20 mouse cellular contexts compared by ENCODE assay signal in genomic region chr17:43645136-43645535, GRCm38 (mm10). TPM values are rescaled to one million over a fixed set of nuclear protein-coding genes. Genes with fewer than 3 reads are reported as not detected.
DNase-seq lines count a peak whose midpoint lies in the region; ATAC-seq and TF ChIP-seq lines count a peak whose summit lies in the region.
"Had no signal": no experiment of that assay in that cellular context is flagged by ENCODE, and none has a peak within 500 bp of the region (broad histone marks: within the 10 kb centered on the region; RNA-seq: fewer than 3 reads in every experiment).

No protein-coding gene starts in this region.

- H3K36me3 ChIP-seq in heart, embryonic 16.5 days (ENCODE audit: control insufficient read depth, insufficient read depth): peaks cover 3% of the 10 kb centered on the region; the same call in 1 of the 2 replicates
- H3K36me3 ChIP-seq in CH12.LX (replicated peaks in 1 of 2; ENCODE audit: control insufficient read depth in 1 of 2, insufficient read depth in 1 of 2, low read length in 1 of 2): no peaks in the 10 kb centered on the region
- H3K36me3 ChIP-seq in hindbrain, embryonic 14.5 days (replicated peaks; ENCODE audit: control insufficient read depth, insufficient read depth): peaks cover 86% of the 10 kb centered on the region

- no peak for TF ChIP-seq CTCF in CH12.LX (conservative IDR thresholded peaks at IDR 0.05 in 1 of 2, IDR thresholded peaks at IDR 0.05 in 1 of 2; ENCODE audit: low read depth in 2 of 2, low read length in 2 of 2)

- WGBS in heart, embryonic 16.5 days: 87% methylated on average over 3 of the region's 3 CpGs
- WGBS in hindbrain, embryonic 14.5 days: 90% methylated on average over 3 of the region's 3 CpGs

- no peak overlapping the region for H3K4me3 ChIP-seq in heart, embryonic 16.5 days (ENCODE audit: low read length)
- H3K4me3 ChIP-seq in CH12.LX (replicated peaks in 1 of 3; ENCODE audit: low read depth in 2 of 3, low read length in 2 of 3, poor library complexity in 1 of 3): no peak overlapping the region
- H3K4me3 ChIP-seq in hindbrain, embryonic 14.5 days (replicated peaks; ENCODE audit: low read length): no peak overlapping the region
- H3K4me3 ChIP-seq: hindbrain, embryonic 13.5 days; midbrain, embryonic 12.5 days; neural tube, embryonic 15.5 days had no signal

- H3K79me2 ChIP-seq in CH12.LX (replicated peaks; ENCODE audit: control insufficient read depth, extremely low read depth, insufficient read depth, poor library complexity, severe bottlenecking): no peaks in the 10 kb centered on the region

- dilution Hi-C loops in CH12.LX (cut with MboI; ENCODE audit: extremely low pct_ligation_motif_present, extremely low pct_unique_long_range_greater_than_20kb, low sequenced_read_pairs): no loop called here

- H3K27ac ChIP-seq in heart, embryonic 16.5 days (ENCODE audit: low read length): peak overlapping the region; percentile 70; the same call in 1 of the 2 replicates
- no peak overlapping the region for H3K27ac ChIP-seq in CH12.LX (ENCODE audit: insufficient read depth, low read depth)
- no peak overlapping the region for H3K27ac ChIP-seq in hindbrain, embryonic 14.5 days
- H3K27ac ChIP-seq: hindbrain, embryonic 13.5 days; kidney, postnatal 0 days; midbrain, embryonic 12.5 days; neural tube, embryonic 15.5 days had no signal

- no peak for ATAC-seq in heart, embryonic 16.5 days (replicated peaks; ENCODE audit: extremely low read depth, insufficient read depth, low FRiP score)
- no peak for ATAC-seq in hindbrain, embryonic 14.5 days (ENCODE audit: low FRiP score)
- ATAC-seq: intestine, postnatal 0 days had no signal

- 0 out of 2 replicates have a peak, but pooled peaks cover 3% of the 10 kb centered on the region for H3K9me3 ChIP-seq in heart, embryonic 16.5 days (replicated peaks; ENCODE audit: control insufficient read depth, low read length)
- H3K9me3 ChIP-seq in CH12.LX (replicated peaks; ENCODE audit: low read length): peaks cover 38% of the 10 kb centered on the region
- 0 out of 2 replicates have a peak, but pooled peaks cover 3% of the 10 kb centered on the region for H3K9me3 ChIP-seq in hindbrain, embryonic 14.5 days (ENCODE audit: control insufficient read depth, low read length)
- H3K9me3 ChIP-seq: hindbrain, embryonic 13.5 days; midbrain, embryonic 12.5 days; neural tube, embryonic 15.5 days had no signal

- no peak for TF ChIP-seq POLR2A in CH12.LX (IDR thresholded peaks at IDR 0.05; ENCODE audit: low read depth, low read length)

- no peaks in the 10 kb centered on the region for H3K27me3 ChIP-seq in heart, embryonic 16.5 days (ENCODE audit: control insufficient read depth, insufficient read depth, low read length)
- no peaks in the 10 kb centered on the region for H3K27me3 ChIP-seq in CH12.LX (replicated peaks)
- no peaks in the 10 kb centered on the region for H3K27me3 ChIP-seq in hindbrain, embryonic 14.5 days (ENCODE audit: control insufficient read depth, insufficient read depth, low read length)
- H3K27me3 ChIP-seq: hindbrain, embryonic 13.5 days; midbrain, embryonic 12.5 days; neural tube, embryonic 15.5 days had no signal

- in situ Hi-C loops in CH12.LX (cut with MboI; ENCODE audit: low pct_ligation_motif_present, low pct_unique_long_range_greater_than_20kb, low sequenced_read_pairs): no loop called here

- no peak overlapping the region for H3K4me2 ChIP-seq in heart, embryonic 16.5 days (ENCODE audit: low read depth, low read length)
- no peak overlapping the region for H3K4me2 ChIP-seq in CH12.LX (ENCODE audit: insufficient read depth, low read depth, poor library complexity, severe bottlenecking)
- no peak overlapping the region for H3K4me2 ChIP-seq in hindbrain, embryonic 14.5 days (replicated peaks)
- H3K4me2 ChIP-seq: hindbrain, embryonic 13.5 days; midbrain, embryonic 12.5 days; neural tube, embryonic 15.5 days had no signal

- no peak for TF ChIP-seq EP300 in CH12.LX (IDR thresholded peaks at IDR 0.05; ENCODE audit: low read length)

- peaks cover 21% of the 10 kb centered on the region for H3K4me1 ChIP-seq in heart, embryonic 16.5 days (ENCODE audit: control insufficient read depth, insufficient read depth, low read length)
- no peaks in the 10 kb centered on the region for H3K4me1 ChIP-seq in CH12.LX (ENCODE audit: control insufficient read depth in 1 of 2, insufficient read depth in 2 of 2)
- no peaks in the 10 kb centered on the region for H3K4me1 ChIP-seq in hindbrain, embryonic 14.5 days (replicated peaks; ENCODE audit: control insufficient read depth, insufficient read depth, low read length)
- H3K4me1 ChIP-seq: hindbrain, embryonic 13.5 days; midbrain, embryonic 12.5 days; neural tube, embryonic 15.5 days had no signal

- no peak overlapping the region for H3K9ac ChIP-seq in heart, embryonic 16.5 days (ENCODE audit: low read length)
- no peak overlapping the region for H3K9ac ChIP-seq in CH12.LX (ENCODE audit: insufficient read depth, low read depth)
- no peak overlapping the region for H3K9ac ChIP-seq in hindbrain, embryonic 14.5 days
- H3K9ac ChIP-seq: hindbrain, embryonic 13.5 days; liver, postnatal 0 days; midbrain, embryonic 12.5 days; neural tube, embryonic 15.5 days had no signal

- DNase-seq in heart, adult 18-20 months: no peak
- peak; percentile 6 for DNase-seq in CH12.LX (ENCODE audit: extremely low read depth)
- DNase-seq in naive thymus-derived CD4-positive, alpha-beta T cell, adult 2 months (ENCODE audit: low read depth): peak; percentile 31
- DNase-seq in thymus, postnatal 4 days: peak; percentile 22
- no peak for DNase-seq in frontal cortex, postnatal 14 days (ENCODE audit: low spot score in 2 of 2)
- DNase-seq in hindbrain, embryonic 14.5 days (ENCODE audit: low spot score): no peak
- DNase-seq: adrenal gland, postnatal 10 days; cerebellum, adult 8-10 months; gastrocnemius, postnatal 25 days; layer of hippocampus, postnatal 36 days; liver; lung, postnatal 36 days; retina, postnatal 1 day had no signal

- TF ChIP-seq RAD21 in CH12.LX (IDR thresholded peaks at IDR 0.05; ENCODE audit: low read depth, low read length): no peak

TF ChIP-seq in CH12.LX, 34 proteins besides CTCF, POLR2A, EP300 and RAD21:
- TF ChIP-seq SIN3A (IDR thresholded peaks at IDR 0.05; ENCODE audit: low read length) (no peak), ETS1 (conservative IDR thresholded peaks at IDR 0.05; ENCODE audit: low read depth, low read length) (no peak), UBTF (IDR thresholded peaks at IDR 0.05; ENCODE audit: low read depth, low read length) (no peak), MAX (IDR thresholded peaks at IDR 0.05; ENCODE audit: low read length) (no peak), SMC3 (IDR thresholded peaks at IDR 0.05; ENCODE audit: low read depth, low read length) (no peak), CHD1 (IDR thresholded peaks at IDR 0.05; ENCODE audit: low read depth, low read length) (no peak)

RNA-seq across cellular contexts. Expression of gene Tdrd6, which starts 15.0 kb away (rescaled TPM):
- 0.03 TPM in 1 of 2 replicates, not detected in the other for polyA plus RNA-seq in heart, embryonic 16.5 days (2015; fragmentation: Nextera tagmentation; extraction: Ambion mirVana)
- not detected for total RNA-seq in heart, adult 18-20 months (2021)
- total RNA-seq in CH12.LX (2012; rRNA removed) (not detected in 2 replicates), CH12.LX (2014; rRNA removed) (not detected in 2 replicates)
- polyA plus RNA-seq in CH12.LX (2012; ENCODE audit: insufficient read length, low read depth): not detected in 2 replicates
- 0.50 and 0.56 TPM in 2 replicates for polyA plus RNA-seq in hindbrain, embryonic 14.5 days (2014; fragmentation: Nextera tagmentation; extraction: Ambion mirVana)
- total RNA-seq: adrenal gland, postnatal 10 days; gastrocnemius, postnatal 25 days had no signal
- polyA plus RNA-seq: liver, postnatal 0 days; midbrain, embryonic 12.5 days had no signal

RNA-seq across cellular contexts. Expression of gene Slc25a27, which starts 21.9 kb away (rescaled TPM):
- polyA plus RNA-seq in heart, embryonic 16.5 days (2015; fragmentation: Nextera tagmentation; extraction: Ambion mirVana): 18.7 and 20.7 TPM in 2 replicates
- total RNA-seq in heart, adult 18-20 months (2021): 1 to 10 TPM; 1.7 to 3.2 TPM
- total RNA-seq in CH12.LX (2012; rRNA removed): 0.13 TPM in 1 of 2 replicates, not detected in the other
- 0.40 and 0.55 TPM in 2 replicates for total RNA-seq in CH12.LX (2014; rRNA removed)
- polyA plus RNA-seq in CH12.LX (2012; ENCODE audit: insufficient read length, low read depth): 0.42 and 0.49 TPM in 2 replicates
- polyA plus RNA-seq in hindbrain, embryonic 14.5 days (2014; fragmentation: Nextera tagmentation; extraction: Ambion mirVana): 63.0 and 70.4 TPM in 2 replicates

RNA-seq across cellular contexts. Expression of gene Cyp39a1, which starts 22.1 kb away (rescaled TPM):
- 60.6 and 63.7 TPM in 2 replicates for polyA plus RNA-seq in heart, embryonic 16.5 days (2015; fragmentation: Nextera tagmentation; extraction: Ambion mirVana)
- 1 to 10 TPM; 4.5 to 4.6 TPM for total RNA-seq in heart, adult 18-20 months (2021)
- total RNA-seq in CH12.LX (2012; rRNA removed) (0.04 and 0.08 TPM in 2 replicates), CH12.LX (2014; rRNA removed) (0.09 and 0.16 TPM in 2 replicates)
- polyA plus RNA-seq in CH12.LX (2012; ENCODE audit: insufficient read length, low read depth): 0.31 and 0.43 TPM in 2 replicates
- 11.1 and 12.3 TPM in 2 replicates for polyA plus RNA-seq in hindbrain, embryonic 14.5 days (2014; fragmentation: Nextera tagmentation; extraction: Ambion mirVana)

Comparison
In these comparisons a context has a peak if more than half of its experiments do, and no peak if none do; other contexts are left out.
1. DNase-seq: peak in CH12.LX (single experiment), naive thymus-derived CD4-positive, alpha-beta T cell, adult 2 months (single experiment) and thymus, postnatal 4 days (single experiment); none in heart, adult 18-20 months (0 of 2), frontal cortex, postnatal 14 days (0 of 2) and hindbrain, embryonic 14.5 days (single experiment).
2. RNA of gene Slc25a27, which starts 21.9 kb away (polyA plus RNA-seq): 63.0 to 70.4 TPM in hindbrain, embryonic 14.5 days and 18.7 to 20.7 TPM in heart, embryonic 16.5 days; 0.42 to 0.49 TPM in CH12.LX; every median in the first group is over 10 times any median in the second.